Mouse (Mus musculus) spleen, adult 2 months (tissue): Measurements from ENCODE around the gene AI661453. TPM values are rescaled to one million over a fixed set of nuclear protein-coding genes. Genes with fewer than 3 reads are reported as not detected.

Experiments used
- DNase-seq, 2 experiments: peaks; one replicate each; pipeline versions ENCODE4 v3.0.0 to v3.0.0-alpha.2; 2012 to 2021; ENCODE audit warnings: low spot score in 2 of 2, low read depth in 1 of 2
- H3K27ac ChIP-seq: fragments of 200-500 bp; 2 replicates; pipeline ENCODE4 v1.5.1; 2012; ENCODE audit warnings: low read length, inconsistent platforms; ENCODE audit not compliant: insufficient read depth
- H3K27me3 ChIP-seq: fragments of 200-500 bp; 2 replicates; pipeline ENCODE4 v1.6.1; 2012; ENCODE audit warnings: mild to moderate bottlenecking, moderate library complexity, low read length, inconsistent platforms; ENCODE audit not compliant: control insufficient read depth, insufficient read depth
- H3K36me3 ChIP-seq: fragments of 200-500 bp; 2 replicates; pipeline ENCODE4 v1.6.1; 2012; ENCODE audit warnings: mild to moderate bottlenecking, low read length, inconsistent platforms; ENCODE audit not compliant: control insufficient read depth, insufficient read depth
- H3K4me1 ChIP-seq: fragments of 200-500 bp; 2 replicates; pipeline ENCODE4 v1.6.1; 2011; ENCODE audit warnings: inconsistent platforms; ENCODE audit not compliant: control insufficient read depth, insufficient read depth, insufficient read length
- H3K4me3 ChIP-seq: fragments of 200-500 bp; 2 replicates; pipeline ENCODE4 v1.5.1; 2011; ENCODE audit warnings: mild to moderate bottlenecking, inconsistent platforms; ENCODE audit not compliant: insufficient read depth, insufficient read length; ENCODE audit errors: extremely low read depth
- CTCF ChIP-seq: fragments of 200-500 bp; IDR thresholded peaks from 2 replicates; pipeline ENCODE4 v1.5.1; 2011; ENCODE audit warnings: mild to moderate bottlenecking, inconsistent platforms; ENCODE audit not compliant: insufficient read depth, insufficient read length, insufficient replicate concordance; ENCODE audit errors: extremely low read depth
- POLR2A ChIP-seq: fragments of 200-500 bp; IDR thresholded peaks from 2 replicates; pipeline ENCODE4 v1.6.1; 2011; ENCODE audit warnings: low read depth, low read length, inconsistent platforms
- WGBS: fragments of 180-500 bp; shearing (Covaris S2); methylation state at CpG from one replicate; pipeline ENCODE4 v1.1.7; 2018; 5-methylcytosine and 5-hydroxymethylcytosine counted together
- polyA plus RNA-seq: library from polyadenylated mRNA; depleted of rRNA; stranded (reverse); fragments of >200 nt; gene quantifications from 2 replicates; pipeline ENCODE4 v1.2.3, GENCODE M21; 2012; rRNA removed

AI661453 gene
- polyA plus RNA-seq, 1 experiment = 0.26 TPM

GRCm38 (mm10) chr17:47515180-47515844 lies 78.9 kb downstream of the AI661453 start:
- peaks cover 22% of the 10 kb centered on the region for H3K36me3 ChIP-seq
- 45% methylated on average over 7 of the region's 7 CpGs for WGBS
- no peak for DNase-seq
- H3K27ac ChIP-seq = no peak overlapping the region
- no peaks in the 10 kb centered on the region for H3K27me3 ChIP-seq
- H3K4me3 ChIP-seq = no peak overlapping the region
- TF ChIP-seq CTCF = no peak
- no peak for TF ChIP-seq POLR2A
- peaks cover 37% of the 10 kb centered on the region; the same call in 1 of the 2 replicates for H3K4me1 ChIP-seq

- Histone ChIP-seq H3K36me3 (peaks cover 22% of the 10 kb centered on the region), H3K27ac (no peak overlapping the region), H3K4me3 (no peak overlapping the region), H3K27me3 (no peaks in the 10 kb centered on the region), H3K4me1 (peaks cover 34% of the 10 kb centered on the region; the same call in 1 of the 2 replicates)
- 96% methylated on average over 3 of the region's 3 CpGs for WGBS
- DNase-seq = no peak
- TF ChIP-seq POLR2A = no peak
- TF ChIP-seq CTCF = no peak
These were observed 79.8 kb downstream of the AI661453 start for GRCm38 (mm10) chr17:47516232-47516631.

- WGBS = 64% methylated on average over 8 of the region's 8 CpGs
- Histone ChIP-seq H3K27me3 (no peaks in the 10 kb centered on the region), H3K27ac (peak overlapping the region; percentile 9; the same call in 1 of the 2 replicates), H3K4me1 (peaks cover 36% of the 10 kb centered on the region), H3K36me3 (peaks cover 23% of the 10 kb centered on the region), H3K4me3 (no peak overlapping the region)
- TF ChIP-seq CTCF = no peak
- no peak for TF ChIP-seq POLR2A
- no peak for DNase-seq
These were observed 81.8 kb downstream of the AI661453 start for GRCm38 (mm10) chr17:47518205-47518604.

Other genes with a start within 250 kb of the AI661453 start
- gene Mrps10, start 67.7 kb upstream of the AI661453 start, polyA plus RNA-seq = 10.1 and 11.3 TPM in 2 replicates
- gene Guca1b, start 51.2 kb upstream of the AI661453 start, polyA plus RNA-seq = 1.7 and 2.2 TPM in 2 replicates
- gene Guca1a, start 36.0 kb upstream of the AI661453 start, polyA plus RNA-seq = 1.9 and 2.0 TPM in 2 replicates
- gene 1700001C19Rik, start 761 bp downstream of the AI661453 start, polyA plus RNA-seq = not detected in 2 replicates
- gene Taf8, start 65.7 kb downstream of the AI661453 start, polyA plus RNA-seq = 26.5 and 29.7 TPM in 2 replicates
- 171 and 240 TPM in 2 replicates for gene Ccnd3, start 68.4 kb downstream of the AI661453 start, polyA plus RNA-seq
- 5.8 and 7.5 TPM in 2 replicates for gene Bysl, start 174.9 kb downstream of the AI661453 start, polyA plus RNA-seq
- 18.8 and 20.6 TPM in 2 replicates for gene Med20, start 175.0 kb downstream of the AI661453 start, polyA plus RNA-seq
- 0.39 and 1.2 TPM in 2 replicates for gene Gm20517, start 175.0 kb downstream of the AI661453 start, polyA plus RNA-seq
- 4.5 and 4.6 TPM in 2 replicates for gene Usp49, start 194.1 kb downstream of the AI661453 start, polyA plus RNA-seq